In the genomic region with DNA sequence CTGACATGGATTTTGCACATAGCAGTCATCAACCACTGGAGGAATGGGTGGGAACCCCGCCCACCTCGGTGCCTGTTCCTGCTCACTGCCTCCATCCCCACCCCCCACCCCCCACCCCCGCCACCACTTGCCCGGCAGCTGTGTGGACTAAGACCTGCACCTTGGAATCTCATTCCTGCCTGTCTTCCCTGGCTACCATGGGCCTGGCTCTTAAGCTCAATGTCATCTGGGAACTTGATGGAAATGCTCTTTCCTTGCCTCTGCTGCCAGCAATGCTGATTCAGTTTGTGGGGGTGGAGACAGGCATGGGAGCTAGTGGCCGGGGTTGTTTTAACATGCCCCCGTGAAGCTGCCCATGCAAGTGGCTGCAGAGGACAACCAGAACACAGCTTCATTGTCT, we compare ENCODE assay signal across 11 mouse cellular contexts. TPM values are rescaled to one million over a fixed set of nuclear protein-coding genes. Genes with fewer than 3 reads are reported as not detected.
DNase-seq lines count a peak whose midpoint lies in the region; ATAC-seq and TF ChIP-seq lines count a peak whose summit lies in the region.
"Had no signal": no experiment of that assay in that cellular context is flagged by ENCODE, and none has a peak within 500 bp of the region (broad histone marks: within the 10 kb centered on the region; RNA-seq: fewer than 3 reads in every experiment).

No protein-coding gene starts in this region.

- intact Hi-C loops in left cerebral cortex, postnatal 10 days (cut with DNase I), result no loop called here

- ATAC-seq in midbrain, postnatal 0 days (ENCODE audit: low FRiP score), result no peak

- H3K27ac ChIP-seq in embryonic facial prominence, embryonic 10.5 days (replicated peaks), result peak overlapping the region; percentile 69
- H3K27ac ChIP-seq in midbrain, postnatal 0 days (ENCODE audit: low read depth, low read length), result no peak overlapping the region
- H3K27ac ChIP-seq: midbrain, embryonic 12.5 days had no signal

- H3K9ac ChIP-seq in midbrain, postnatal 0 days (replicated peaks; ENCODE audit: low read length, poor library complexity, severe bottlenecking), result no peak overlapping the region
- H3K9ac ChIP-seq: midbrain, embryonic 12.5 days had no signal

- DNase-seq in heart, adult 11 months, result peak; percentile 91
- no peak for DNase-seq in heart, postnatal 4 days
- peak; percentile 43 for DNase-seq in 3134 (ENCODE audit: extremely low read depth, insufficient read length, low spot score)
- DNase-seq in embryonic facial prominence, embryonic 10.5 days (ENCODE audit: low spot score), result no peak
- peak; percentile 53 for DNase-seq in kidney, postnatal 14 days
- no peak for DNase-seq in natural killer cell, adult 2 months (ENCODE audit: low spot score in 2 of 2)
- no peak for DNase-seq in midbrain, postnatal 0 days (ENCODE audit: low spot score)
- no peak for DNase-seq in left cerebral cortex, postnatal 10 days (ENCODE audit: extremely low spot score in 1 of 2, low spot score in 2 of 2)
- DNase-seq: gastrocnemius, postnatal 36 days; retina, postnatal 1 day had no signal

- H3K9me3 ChIP-seq in embryonic facial prominence, embryonic 10.5 days, result no peaks in the 10 kb centered on the region
- H3K9me3 ChIP-seq in midbrain, postnatal 0 days (ENCODE audit: low read length), result no peaks in the 10 kb centered on the region
- H3K9me3 ChIP-seq: midbrain, embryonic 12.5 days had no signal

- no peaks in the 10 kb centered on the region for H3K36me3 ChIP-seq in embryonic facial prominence, embryonic 10.5 days (replicated peaks)
- no peaks in the 10 kb centered on the region for H3K36me3 ChIP-seq in midbrain, postnatal 0 days (ENCODE audit: insufficient read depth, low read length)
- H3K36me3 ChIP-seq: midbrain, embryonic 12.5 days had no signal

- no peak overlapping the region for H3K4me2 ChIP-seq in midbrain, postnatal 0 days (ENCODE audit: low read depth, low read length, poor library complexity, severe bottlenecking)
- H3K4me2 ChIP-seq: midbrain, embryonic 12.5 days had no signal

- H3K4me3 ChIP-seq in embryonic facial prominence, embryonic 10.5 days, result peak overlapping the region; percentile 19; the same call in 1 of the 2 replicates
- H3K4me3 ChIP-seq in midbrain, postnatal 0 days (ENCODE audit: low read depth, low read length), result no peak overlapping the region
- H3K4me3 ChIP-seq: midbrain, embryonic 12.5 days had no signal

- peaks cover 15% of the 10 kb centered on the region for H3K4me1 ChIP-seq in embryonic facial prominence, embryonic 10.5 days
- no peaks in the 10 kb centered on the region for H3K4me1 ChIP-seq in midbrain, postnatal 0 days (ENCODE audit: insufficient read depth, low read length)

- 35% methylated on average over 6 of the region's 6 CpGs for WGBS in embryonic facial prominence, embryonic 10.5 days
- WGBS in midbrain, postnatal 0 days, result 38% methylated on average over 6 of the region's 6 CpGs

- no peak for TF ChIP-seq CTCF in midbrain, postnatal 0 days (IDR thresholded peaks at IDR 0.05)

- no peaks in the 10 kb centered on the region for H3K27me3 ChIP-seq in embryonic facial prominence, embryonic 10.5 days (replicated peaks; ENCODE audit: low read depth, poor library complexity, severe bottlenecking)
- no peaks in the 10 kb centered on the region for H3K27me3 ChIP-seq in midbrain, postnatal 0 days (ENCODE audit: insufficient read depth, low read length)
- H3K27me3 ChIP-seq: midbrain, embryonic 12.5 days had no signal

RNA-seq across cellular contexts. Expression of gene Trim2, which starts 17.3 kb away (rescaled TPM):
- total RNA-seq in heart, postnatal 4 days (2021), result 10 to 100 TPM in 1 of 2 experiments, 1 to 10 TPM in 1; 8.9 to 10.1 TPM
- 31.0 and 31.3 TPM in 2 replicates for polyA plus RNA-seq in embryonic facial prominence, embryonic 10.5 days (2016; fragmentation: Nextera tagmentation; extraction: Ambion mirVana)
- total RNA-seq in midbrain, postnatal 0 days (2014; rRNA removed), result 269 and 291 TPM in 2 replicates
- 132 and 149 TPM in 2 replicates for polyA plus RNA-seq in midbrain, postnatal 0 days (2015; fragmentation: Nextera tagmentation; extraction: Ambion mirVana)
- total RNA-seq in left cerebral cortex, postnatal 10 days (2021), result 100 to 1,000 TPM; 186 to 212 TPM

Comparison
In these comparisons a context has a peak if more than half of its experiments do, and no peak if none do; other contexts are left out.
1. DNase-seq: peak in heart, adult 11 months (single experiment), 3134 (single experiment) and kidney, postnatal 14 days (single experiment); none in heart, postnatal 4 days (single experiment), embryonic facial prominence, embryonic 10.5 days (single experiment), natural killer cell, adult 2 months (0 of 2), midbrain, postnatal 0 days (single experiment) and left cerebral cortex, postnatal 10 days (0 of 2).
2. RNA of gene Trim2, which starts 17.3 kb away (total RNA-seq): 269 to 291 TPM in midbrain, postnatal 0 days and 186 to 212 TPM in left cerebral cortex, postnatal 10 days; 8.9 to 10.1 TPM in heart, postnatal 4 days; every median in the first group is over 10 times any median in the second.